Mouse (Mus musculus) limb, embryonic 14.5 days (tissue): ENCODE measurements around the gene Ripor2. TPM values are rescaled to one million over a fixed set of nuclear protein-coding genes. Genes with fewer than 3 reads are reported as not detected.

Source experiments
- ATAC-seq: fragments of 200-750 bp; cut with Nextera tagmentation; 2 replicates; pipeline ENCODE4 v1.8.0; 2017; ENCODE audit warnings: low read depth, moderate number of reproducible peaks, moderate TSS enrichment; ENCODE audit not compliant: low FRiP score
- DNase-seq: peaks from one replicate; pipeline ENCODE4 v3.0.0-alpha.2; 2015; ENCODE audit warnings: low spot score
- H3K27ac ChIP-seq: fragments of 300-500 bp; sonication (generic); replicated peaks from 2 replicates; pipeline ENCODE4 v1.5.1; 2014; ENCODE audit warnings: low read depth, mild to moderate bottlenecking, low read length, moderate library complexity, mixed read lengths
- H3K27me3 ChIP-seq: fragments of 300-500 bp; sonication (generic); 2 replicates; pipeline ENCODE4 v1.6.1; 2014; ENCODE audit warnings: low read length, mixed read lengths; ENCODE audit not compliant: control insufficient read depth, insufficient read depth
- H3K36me3 ChIP-seq: fragments of 300-500 bp; sonication (generic); 2 replicates; pipeline ENCODE4 v1.6.1; 2014; ENCODE audit warnings: mild to moderate bottlenecking, low read length, moderate library complexity, mixed read lengths; ENCODE audit not compliant: control insufficient read depth, insufficient read depth
- H3K4me1 ChIP-seq: fragments of 300-500 bp; sonication (generic); 2 replicates; pipeline ENCODE4 v1.6.1; 2014; ENCODE audit warnings: antibody characterized with exemption, low read length, mixed read lengths; ENCODE audit not compliant: control insufficient read depth, insufficient read depth
- H3K4me2 ChIP-seq: fragments of 300-500 bp; sonication (generic); replicated peaks from 2 replicates; pipeline ENCODE4 v1.6.1; 2014; ENCODE audit warnings: low read depth, mild to moderate bottlenecking, low read length, moderate library complexity; ENCODE audit not compliant: severe bottlenecking
- H3K4me3 ChIP-seq: fragments of 300-500 bp; sonication (generic); replicated peaks from 2 replicates; pipeline ENCODE4 v1.5.1; 2014; ENCODE audit warnings: low read length
- H3K9ac ChIP-seq: fragments of 300-500 bp; sonication (generic); 2 replicates; pipeline ENCODE4 v1.6.1; 2014; ENCODE audit warnings: mild to moderate bottlenecking, low read depth, low read length, moderate library complexity; ENCODE audit not compliant: severe bottlenecking
- H3K9me3 ChIP-seq: fragments of 300-500 bp; sonication (generic); 2 replicates; pipeline ENCODE4 v1.6.1; 2016; ENCODE audit warnings: low read length; ENCODE audit not compliant: control insufficient read depth
- POLR2A ChIP-seq: fragments of 200-500 bp; IDR thresholded peaks from 2 replicates; pipeline ENCODE4 v1.8.0; 2012; ENCODE audit warnings: inconsistent platforms, mild to moderate bottlenecking, moderate library complexity, borderline replicate concordance; ENCODE audit not compliant: insufficient read depth, insufficient read length; ENCODE audit errors: extremely low read depth
- WGBS: fragments of 180-500 bp; shearing (Covaris S2); extraction: QIAGEN DNeasy Blood & Tissue Kit; methylation state at CpG from one replicate; pipeline ENCODE4 v1.1.7; 2014; 5-methylcytosine and 5-hydroxymethylcytosine counted together
- polyA plus RNA-seq, 2 experiments: library from polyadenylated mRNA; depleted of rRNA in 1 of 2; stranded (reverse) in 1 of 2; unstranded in 1 of 2; fragments of >200 nt; fragmentation: Nextera tagmentation in 1 of 2; extraction: Ambion mirVana in 1 of 2; gene quantifications; 2 replicates each; pipeline versions ENCODE4 v1.2.1 to v1.2.3; 2012 to 2014

Ripor2 gene
- polyA plus RNA-seq, 2 experiments: 5.1 TPM

DNA sequence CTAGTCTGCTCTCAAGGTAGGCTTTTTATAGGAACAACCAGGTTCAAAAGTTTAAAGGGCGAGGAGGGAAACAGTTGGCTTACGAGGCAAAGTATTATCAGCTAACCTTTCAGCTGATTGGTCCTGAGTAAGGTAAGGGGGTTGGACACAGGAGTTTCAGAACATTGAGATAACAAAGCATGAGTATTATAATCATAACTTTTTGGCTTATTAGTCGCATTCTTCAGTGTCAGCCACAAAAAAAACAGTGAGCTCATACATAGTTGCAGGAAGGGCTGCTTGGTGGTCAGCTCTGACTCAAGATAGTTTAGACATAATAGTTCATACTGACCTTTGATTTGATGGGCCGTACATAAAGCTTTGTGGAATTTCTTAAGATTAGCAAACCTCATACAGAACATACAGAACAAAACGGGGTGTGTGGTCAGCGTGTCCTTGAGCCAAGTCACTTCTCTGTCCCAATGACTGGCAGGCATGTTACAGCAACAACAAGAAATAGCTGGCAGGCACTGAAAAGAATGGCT is 153.7 kb downstream of the Ripor2 start:
- no peak overlapping the region for H3K27ac ChIP-seq
- no peaks in the 10 kb centered on the region for H3K9me3 ChIP-seq
- no peaks in the 10 kb centered on the region for H3K36me3 ChIP-seq
- ATAC-seq (no peak), DNase-seq (no peak)
- no peak for TF ChIP-seq POLR2A
- H3K4me3 ChIP-seq: no peak overlapping the region
- H3K27me3 ChIP-seq: no peaks in the 10 kb centered on the region
- no peak overlapping the region for H3K4me2 ChIP-seq
- H3K9ac ChIP-seq: no peak overlapping the region
- 71% methylated on average over 6 of the region's 6 CpGs for WGBS
- H3K4me1 ChIP-seq: no peaks in the 10 kb centered on the region

GRCm38 (mm10) chr13:24741028-24741427 is 159.0 kb downstream of the Ripor2 start, which contains the start of gene Armh2:
TSS of gene Armh2 (plus strand) at chr13:24741232.
- H3K9me3 ChIP-seq: no peaks in the 10 kb centered on the region
- no peak for ATAC-seq
- no peaks in the 10 kb centered on the region for H3K4me1 ChIP-seq
- no peak within 1 kb of the TSS for H3K9ac ChIP-seq
- no peaks in the 10 kb centered on the region for H3K27me3 ChIP-seq
- no peak within 1 kb of the TSS for H3K27ac ChIP-seq
- DNase-seq: no peak
- no peak within 1 kb of the TSS for H3K4me2 ChIP-seq
- no peaks in the 10 kb centered on the region for H3K36me3 ChIP-seq
- no peak within 1 kb of the TSS for H3K4me3 ChIP-seq
- WGBS: 93% methylated on average over 10 of the region's 10 CpGs
- TF ChIP-seq POLR2A: no peak

DNA sequence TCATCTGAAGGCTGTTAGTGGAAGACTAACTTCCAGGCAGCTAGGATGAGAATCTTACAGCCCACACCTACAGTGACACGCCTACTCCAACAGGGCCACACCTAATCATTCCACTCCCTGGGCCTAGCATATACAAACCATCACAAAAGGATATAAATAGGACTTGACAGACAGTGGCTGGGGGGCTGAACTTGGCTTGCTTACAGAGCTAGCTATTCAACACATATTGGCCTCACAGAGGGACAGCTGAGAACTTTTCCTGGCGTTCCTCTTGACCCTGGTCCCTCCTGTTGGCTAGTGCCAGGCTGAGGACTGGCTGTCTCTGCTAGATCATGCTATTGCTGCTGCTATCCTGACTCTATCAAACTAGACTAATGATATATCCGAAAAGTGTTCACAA is 165.8 kb downstream of the Ripor2 start:
- no peak for ATAC-seq
- H3K27me3 ChIP-seq: no peaks in the 10 kb centered on the region
- H3K4me2 ChIP-seq: no peak overlapping the region
- H3K9me3 ChIP-seq: no peaks in the 10 kb centered on the region
- H3K36me3 ChIP-seq: peaks cover 13% of the 10 kb centered on the region
- H3K9ac ChIP-seq: no peak overlapping the region
- TF ChIP-seq POLR2A: no peak
- WGBS: 83% methylated on average over 3 of the region's 3 CpGs
- no peaks in the 10 kb centered on the region for H3K4me1 ChIP-seq
- H3K27ac ChIP-seq: no peak overlapping the region
- DNase-seq: no peak
- no peak overlapping the region for H3K4me3 ChIP-seq

DNA sequence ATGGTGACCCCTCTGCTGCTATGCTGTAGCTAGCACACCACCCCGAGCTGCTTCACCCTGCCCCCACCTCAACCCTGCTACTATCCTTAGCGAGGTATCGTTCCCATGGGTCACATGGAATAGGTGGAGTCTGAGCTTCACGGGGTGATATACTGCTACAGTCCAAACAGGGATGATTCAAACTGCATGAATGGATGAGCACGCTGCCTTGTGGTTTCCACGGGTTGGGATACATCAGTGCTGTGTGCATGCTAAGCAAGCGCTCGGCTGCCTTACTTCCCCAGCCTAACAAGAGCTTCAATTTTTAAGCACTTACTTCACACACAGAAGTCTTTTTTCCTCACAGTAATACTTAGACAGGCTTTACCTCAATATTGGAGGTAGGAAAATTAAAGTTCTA is 168.8 kb downstream of the Ripor2 start:
- H3K4me3 ChIP-seq: no peak overlapping the region
- H3K4me1 ChIP-seq: no peaks in the 10 kb centered on the region
- peaks cover 28% of the 10 kb centered on the region for H3K36me3 ChIP-seq
- no peak overlapping the region for H3K4me2 ChIP-seq
- WGBS: 92% methylated on average over 8 of the region's 8 CpGs
- TF ChIP-seq POLR2A: no peak
- no peak overlapping the region for H3K9ac ChIP-seq
- no peaks in the 10 kb centered on the region for H3K9me3 ChIP-seq
- DNase-seq (no peak), ATAC-seq (no peak)
- H3K27me3 ChIP-seq: no peaks in the 10 kb centered on the region
- no peak overlapping the region for H3K27ac ChIP-seq

DNA sequence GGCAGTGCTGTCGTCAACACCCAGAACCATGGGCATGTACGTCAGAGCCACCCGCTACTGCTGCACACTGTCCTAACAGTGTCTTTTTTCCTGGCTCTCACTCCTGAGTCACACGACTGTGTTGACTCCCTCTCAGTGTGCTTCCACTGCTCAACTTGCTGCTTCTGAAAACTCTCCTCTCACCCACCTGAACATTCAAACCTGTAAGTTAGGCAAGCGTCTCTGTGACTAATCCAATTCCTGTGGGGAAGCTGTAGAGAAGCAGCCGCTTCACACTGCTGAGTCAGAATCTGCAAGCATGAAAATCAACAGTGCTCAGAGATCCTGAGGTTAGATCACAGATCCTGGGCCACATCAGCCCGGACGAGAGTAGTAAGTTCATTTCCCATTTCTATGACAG is 169.4 kb downstream of the Ripor2 start:
- H3K36me3 ChIP-seq: peaks cover 34% of the 10 kb centered on the region

DNA sequence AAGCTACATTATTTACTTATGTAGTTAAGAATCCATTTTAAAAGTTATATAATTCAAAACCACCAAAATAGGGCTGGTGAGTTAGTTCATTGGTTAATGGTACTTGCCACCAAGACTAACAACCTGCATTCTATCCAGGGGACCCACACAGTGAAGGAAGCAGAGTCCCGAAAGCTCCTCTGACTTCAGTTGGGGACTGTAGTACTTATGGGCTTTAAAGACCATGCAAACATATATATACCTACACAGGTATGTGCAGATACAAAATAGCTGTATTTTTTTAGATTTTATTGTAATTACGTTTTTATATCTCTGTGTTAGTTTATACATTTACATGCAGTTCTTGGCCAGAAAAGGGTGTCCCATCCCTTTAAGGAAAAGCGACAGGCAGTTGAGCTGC is 174.8 kb downstream of the Ripor2 start:
- no peaks in the 10 kb centered on the region for H3K9me3 ChIP-seq
- no peaks in the 10 kb centered on the region for H3K27me3 ChIP-seq
- no peak for DNase-seq
- no peak overlapping the region for H3K9ac ChIP-seq
- H3K27ac ChIP-seq: no peak overlapping the region
- H3K4me1 ChIP-seq: peaks cover 5% of the 10 kb centered on the region; the same call in 1 of the 2 replicates
- no peak overlapping the region for H3K4me2 ChIP-seq
- H3K36me3 ChIP-seq: peaks cover 43% of the 10 kb centered on the region
- ATAC-seq: no peak
- TF ChIP-seq POLR2A: no peak
- H3K4me3 ChIP-seq: no peak overlapping the region
- WGBS: 94% methylated on average over 3 of the region's 3 CpGs

More for the DNA sequence above, 169.4 kb downstream of the Ripor2 start:
- WGBS: 87% methylated on average over 8 of the region's 8 CpGs
- H3K9ac ChIP-seq: no peak overlapping the region
- H3K4me2 ChIP-seq: no peak overlapping the region
- no peak overlapping the region for H3K27ac ChIP-seq
- no peaks in the 10 kb centered on the region for H3K9me3 ChIP-seq
- H3K4me3 ChIP-seq: no peak overlapping the region
- no peak for ATAC-seq
- no peaks in the 10 kb centered on the region for H3K4me1 ChIP-seq
- TF ChIP-seq POLR2A: no peak
- no peak for DNase-seq
- no peaks in the 10 kb centered on the region for H3K27me3 ChIP-seq
